Mouse (Mus musculus) layer of hippocampus, postnatal 10 days (tissue): ENCODE results near the gene Avpr1b. TPM values are rescaled to one million over a fixed set of nuclear protein-coding genes. Genes with fewer than 3 reads are reported as not detected.
"Not testable (repeated sequence)": the region's sequence is repeated elsewhere in the genome, so short reads cannot be mapped to it uniquely, and the experiment has no call there.

Experiments
- DNase-seq, 2 experiments: peaks; one replicate each; pipeline ENCODE4 v3.0.0; 2021; ENCODE audit warnings: low spot score in 2 of 2
- total RNA-seq, 2 experiments: library from RNA; stranded (reverse); gene quantifications; 2 replicates each; pipeline ENCODE4 v1.2.3; 2021

Avpr1b gene
- total RNA-seq, 2 experiments from 2014 or later: 0.23 to 0.36 TPM

GRCm38 (mm10) chr1:131618576-131618975, 19.5 kb downstream of the Avpr1b start:
- no peak for DNase-seq

- no peak for DNase-seq
Observed at GRCm38 (mm10) chr1:131619348-131619747, 20.3 kb downstream of the Avpr1b start.

GRCm38 (mm10) chr1:131623644-131624043, 24.6 kb downstream of the Avpr1b start:
- DNase-seq: no peak

GRCm38 (mm10) chr1:131624175-131624835, 25.3 kb downstream of the Avpr1b start:
- DNase-seq: no peak

GRCm38 (mm10) chr1:131626200-131626599, 27.2 kb downstream of the Avpr1b start:
- no peak for DNase-seq

- DNase-seq: not testable (repeated sequence)
Observed at GRCm38 (mm10) chr1:131632216-131632615, 33.2 kb downstream of the Avpr1b start.

- no peak for DNase-seq
Observed at GRCm38 (mm10) chr1:131634495-131634894, 35.5 kb downstream of the Avpr1b start.

GRCm38 (mm10) chr1:131637791-131638540, 38.9 kb downstream of the Avpr1b start, which contains the start of gene Ctse:
Ctse (plus strand) TSS chr1:131638306.
- DNase-seq: no peak

GRCm38 (mm10) chr1:131638541-131639421, 39.7 kb downstream of the Avpr1b start:
- no peak for DNase-seq

GRCm38 (mm10) chr1:131640062-131640461, 41.0 kb downstream of the Avpr1b start:
- no peak for DNase-seq

- no peak for DNase-seq
Observed at GRCm38 (mm10) chr1:131641565-131641964, 42.5 kb downstream of the Avpr1b start.

- no peak for DNase-seq
Observed at GRCm38 (mm10) chr1:131642251-131642650, 43.2 kb downstream of the Avpr1b start.

- no peak for DNase-seq
Observed at GRCm38 (mm10) chr1:131652670-131653443, 53.8 kb downstream of the Avpr1b start.

- no peak for DNase-seq
Observed at GRCm38 (mm10) chr1:131655601-131656000, 56.6 kb downstream of the Avpr1b start.

- DNase-seq: peak; percentile 93 to 94
Observed at GRCm38 (mm10) chr1:131657945-131658354, 58.9 kb downstream of the Avpr1b start.

- DNase-seq: no peak
Observed at GRCm38 (mm10) chr1:131659512-131660085, 60.6 kb downstream of the Avpr1b start.

GRCm38 (mm10) chr1:131660266-131660665, 61.2 kb downstream of the Avpr1b start:
- no peak for DNase-seq

GRCm38 (mm10) chr1:131660716-131661472, 61.9 kb downstream of the Avpr1b start:
- DNase-seq: no peak
